In genomic region chr5:64536393-64537112, GRCm38 (mm10) we compare ENCODE assay signal across 7 mouse cellular contexts.
A peak's percentile ranks its signal among the peaks of the same experiment; 100 is the strongest.
DNase-seq lines count a peak whose midpoint lies in the region.

No protein-coding gene starts in this region.

- peak; percentile 45 to 53 for DNase-seq in right cerebral cortex, adult 2 months (ENCODE audit: low spot score in 2 of 2)
- no peak for DNase-seq in right cerebral cortex, postnatal 25 days
- peak; percentile 25 for DNase-seq in fibroblast of lung, adult 2 months (ENCODE audit: low read depth)
- peak; percentile 68 for DNase-seq in kidney, postnatal 10 days
- DNase-seq in lung, postnatal 4 days: peak; percentile 65 to 89
- DNase-seq in cerebellum, postnatal 4 days (ENCODE audit: low spot score in 2 of 2): no peak
- DNase-seq in c-Kit-positive CD71-positive TER-119-positive erythroid progenitor cells, embryonic 14.5 days (ENCODE audit: low spot score): no peak

Comparison
In these comparisons a context has a peak if more than half of its experiments do, and no peak if none do; other contexts are left out.
1. DNase-seq: peak in right cerebral cortex, adult 2 months (2 of 2), fibroblast of lung, adult 2 months (single experiment), kidney, postnatal 10 days (single experiment) and lung, postnatal 4 days (2 of 2); none in right cerebral cortex, postnatal 25 days (single experiment), cerebellum, postnatal 4 days (0 of 2) and c-Kit-positive CD71-positive TER-119-positive erythroid progenitor cells, embryonic 14.5 days (single experiment).